Mouse (Mus musculus) spleen, adult 2 months (tissue): ENCODE data around the gene Gpr152.

Experiments
- CTCF ChIP-seq: fragments of 200-500 bp; IDR thresholded peaks from 2 replicates; pipeline ENCODE4 v1.5.1; 2011; ENCODE audit warnings: mild to moderate bottlenecking, inconsistent platforms; ENCODE audit not compliant: insufficient read depth, insufficient read length, insufficient replicate concordance; ENCODE audit errors: extremely low read depth
- POLR2A ChIP-seq: fragments of 200-500 bp; IDR thresholded peaks from 2 replicates; pipeline ENCODE4 v1.6.1; 2011; ENCODE audit warnings: low read depth, low read length, inconsistent platforms

DNA sequence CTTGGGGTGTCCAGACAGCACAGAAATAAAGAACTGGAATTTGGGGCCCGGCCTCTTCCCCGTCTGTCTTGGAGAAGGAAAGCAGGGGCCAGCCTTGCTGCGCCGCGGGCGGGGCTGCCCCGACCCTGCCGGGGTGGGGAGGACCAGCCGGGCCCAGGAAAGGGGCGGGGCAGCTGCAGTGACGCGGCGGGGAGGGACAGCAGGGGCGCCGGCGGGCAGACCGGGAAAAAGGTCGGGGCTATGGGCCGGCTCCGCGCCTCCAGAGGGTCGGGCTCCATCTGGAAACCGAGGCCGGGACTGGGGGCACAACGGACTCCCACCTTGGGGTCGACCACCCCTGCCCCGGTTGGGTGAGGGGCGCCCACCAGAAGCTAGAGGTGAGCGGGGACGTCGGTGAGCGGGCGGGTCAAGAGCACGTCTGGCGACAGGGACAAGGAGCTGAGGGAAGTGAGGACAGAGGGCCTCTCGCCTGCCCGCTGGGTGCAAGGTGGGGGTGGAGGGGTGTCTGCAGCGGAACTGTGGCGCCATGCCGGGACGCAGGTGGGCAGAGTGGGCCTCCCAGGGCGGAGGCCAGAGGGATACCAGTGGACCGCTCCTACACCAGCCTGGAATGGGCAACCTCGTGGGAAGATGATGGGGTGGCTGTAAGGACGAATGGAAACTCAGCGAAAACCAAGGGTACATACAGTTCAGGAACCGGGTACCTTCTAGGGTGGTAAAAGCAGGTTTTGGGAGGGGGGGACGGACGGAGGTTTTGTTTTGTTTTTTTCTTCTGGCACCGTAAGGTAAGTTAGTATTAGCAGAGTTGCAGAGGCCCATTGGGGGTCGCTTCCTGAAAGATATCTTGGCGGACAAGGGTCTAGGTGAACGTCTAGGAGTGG, 39.5 kb upstream of the Gpr152 start, which contains the start of gene Pitpnm1:
- TF ChIP-seq CTCF: no peak
- TF ChIP-seq POLR2A: no peak; the same call in 1 of the 2 replicates
